In the genomic region with DNA sequence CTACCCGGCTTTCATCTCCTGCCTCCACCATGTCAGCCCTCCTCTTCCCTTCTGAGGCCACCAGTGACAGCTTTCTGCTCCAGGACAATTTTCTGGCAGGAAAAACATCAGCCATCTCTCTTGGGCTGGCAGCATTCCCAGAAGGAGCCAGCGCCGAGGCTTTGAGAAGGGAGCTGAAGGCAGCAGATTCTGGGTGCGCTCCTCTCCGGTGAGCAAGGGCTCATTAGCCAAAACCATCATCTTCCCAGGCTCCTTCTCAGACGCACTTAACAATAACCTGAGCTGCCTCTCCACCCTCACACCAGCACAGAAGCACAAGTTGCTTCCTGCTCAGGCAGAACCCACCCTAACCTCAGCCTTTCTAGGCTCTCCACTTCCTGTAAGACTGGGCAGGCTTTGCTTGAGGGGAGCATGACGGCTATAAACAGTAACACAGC, we compare ENCODE assay signal across 8 mouse cellular contexts. TPM values are rescaled to one million over a fixed set of nuclear protein-coding genes. Genes with fewer than 3 reads are reported as not detected.
A peak's percentile ranks its signal among the peaks of the same experiment; 100 is the strongest.
DNase-seq lines count a peak whose midpoint lies in the region; ATAC-seq lines count a peak whose summit lies in the region.

No protein-coding gene starts in this region.

- ATAC-seq in hindbrain, embryonic 14.5 days (ENCODE audit: low FRiP score), result no peak
- ATAC-seq in hindbrain, embryonic 13.5 days (ENCODE audit: low FRiP score), result no peak
- no peak for ATAC-seq in forebrain, embryonic 14.5 days
- ATAC-seq in kidney, embryonic 15.5 days (replicated peaks; ENCODE audit: low FRiP score), result no peak
- ATAC-seq in monocyte, adult 5-6 weeks (replicated peaks; ENCODE audit: insufficient number of reproducible peaks, low FRiP score, low TSS enrichment, poor library complexity, severe bottlenecking), result peak; percentile 51; the same call in 1 of the 2 replicates

- H3K4me2 ChIP-seq in hindbrain, embryonic 14.5 days (replicated peaks), result no peak overlapping the region
- no peak overlapping the region for H3K4me2 ChIP-seq in hindbrain, embryonic 13.5 days
- H3K4me2 ChIP-seq in forebrain, embryonic 14.5 days (ENCODE audit: low read length), result 0 out of 2 replicates have a peak overlapping the region, but pooled peaks have one; percentile 4
- H3K4me2 ChIP-seq in kidney, embryonic 15.5 days, result peak overlapping the region; percentile 38

- no peaks in the 10 kb centered on the region for H3K36me3 ChIP-seq in hindbrain, embryonic 14.5 days (replicated peaks; ENCODE audit: control insufficient read depth, insufficient read depth)
- no peaks in the 10 kb centered on the region for H3K36me3 ChIP-seq in hindbrain, embryonic 13.5 days
- no peaks in the 10 kb centered on the region for H3K36me3 ChIP-seq in forebrain, embryonic 14.5 days (ENCODE audit: control insufficient read depth, insufficient read depth, low read length)
- H3K36me3 ChIP-seq in kidney, embryonic 15.5 days, result no peaks in the 10 kb centered on the region

- peaks cover 26% of the 10 kb centered on the region for H3K27me3 ChIP-seq in hindbrain, embryonic 14.5 days (ENCODE audit: control insufficient read depth, insufficient read depth, low read length)
- H3K27me3 ChIP-seq in hindbrain, embryonic 13.5 days, result peaks cover 42% of the 10 kb centered on the region
- H3K27me3 ChIP-seq in forebrain, embryonic 14.5 days (replicated peaks; ENCODE audit: control insufficient read depth, insufficient read depth, low read length), result peaks cover 21% of the 10 kb centered on the region
- peaks cover 41% of the 10 kb centered on the region for H3K27me3 ChIP-seq in kidney, embryonic 15.5 days

- H3K4me3 ChIP-seq in hindbrain, embryonic 14.5 days (replicated peaks; ENCODE audit: low read length), result no peak overlapping the region
- no peak overlapping the region for H3K4me3 ChIP-seq in hindbrain, embryonic 13.5 days
- no peak overlapping the region for H3K4me3 ChIP-seq in forebrain, embryonic 14.5 days (ENCODE audit: low read depth, low read length)
- H3K4me3 ChIP-seq in kidney, embryonic 15.5 days (replicated peaks), result no peak overlapping the region

- no peak for DNase-seq in hindbrain, embryonic 14.5 days (ENCODE audit: low spot score)
- peak; percentile 76 for DNase-seq in CD8-positive naive resting alpha-beta T cell, adult 2 months (ENCODE audit: low read depth in 2 of 2, low spot score in 2 of 2)
- DNase-seq in forebrain, embryonic 14.5 days (ENCODE audit: low spot score), result peak; percentile 78
- peak; percentile 60 to 71 for DNase-seq in thymus, postnatal 36 days
- no peak for DNase-seq in retina, postnatal 1 day

- peaks cover 9% of the 10 kb centered on the region for H3K4me1 ChIP-seq in hindbrain, embryonic 14.5 days (replicated peaks; ENCODE audit: control insufficient read depth, insufficient read depth, low read length)
- peaks cover 25% of the 10 kb centered on the region for H3K4me1 ChIP-seq in hindbrain, embryonic 13.5 days (replicated peaks)
- H3K4me1 ChIP-seq in forebrain, embryonic 14.5 days (ENCODE audit: control insufficient read depth, insufficient read depth, low read length), result peaks cover 11% of the 10 kb centered on the region
- H3K4me1 ChIP-seq in kidney, embryonic 15.5 days, result peaks cover 21% of the 10 kb centered on the region

- no peaks in the 10 kb centered on the region for H3K9me3 ChIP-seq in hindbrain, embryonic 14.5 days (ENCODE audit: control insufficient read depth, low read length)
- no peaks in the 10 kb centered on the region for H3K9me3 ChIP-seq in hindbrain, embryonic 13.5 days
- H3K9me3 ChIP-seq in forebrain, embryonic 14.5 days (replicated peaks; ENCODE audit: control insufficient read depth, low read length), result no peaks in the 10 kb centered on the region
- H3K9me3 ChIP-seq in kidney, embryonic 15.5 days (replicated peaks), result no peaks in the 10 kb centered on the region

- H3K27ac ChIP-seq in hindbrain, embryonic 14.5 days, result 0 out of 2 replicates have a peak overlapping the region, but pooled peaks have one; percentile 3
- no peak overlapping the region for H3K27ac ChIP-seq in hindbrain, embryonic 13.5 days
- no peak overlapping the region; the same call in 1 of the 2 replicates for H3K27ac ChIP-seq in forebrain, embryonic 14.5 days (ENCODE audit: low read depth, low read length)
- peak overlapping the region; percentile 70 for H3K27ac ChIP-seq in kidney, embryonic 15.5 days

- WGBS in hindbrain, embryonic 14.5 days, result 51% methylated on average over 7 of the region's 7 CpGs
- WGBS in hindbrain, embryonic 13.5 days, result 63% methylated on average over 7 of the region's 7 CpGs
- WGBS in forebrain, embryonic 14.5 days, result 23% methylated on average over 7 of the region's 7 CpGs
- 28% methylated on average over 7 of the region's 7 CpGs for WGBS in kidney, embryonic 15.5 days

- no peak overlapping the region for H3K9ac ChIP-seq in hindbrain, embryonic 14.5 days
- no peak overlapping the region for H3K9ac ChIP-seq in hindbrain, embryonic 13.5 days
- H3K9ac ChIP-seq in forebrain, embryonic 14.5 days (ENCODE audit: low read length), result no peak overlapping the region
- H3K9ac ChIP-seq in kidney, embryonic 15.5 days, result no peak overlapping the region

RNA-seq across cellular contexts. Expression of gene Plekha6, which starts 4.9 kb away (rescaled TPM):
- polyA plus RNA-seq in hindbrain, embryonic 14.5 days (2014; fragmentation: Nextera tagmentation; extraction: Ambion mirVana), result 21.4 and 22.2 TPM in 2 replicates
- polyA plus RNA-seq in hindbrain, embryonic 13.5 days (2015; fragmentation: Nextera tagmentation; extraction: Ambion mirVana), result 20.4 and 20.7 TPM in 2 replicates
- 7.3 and 9.7 TPM in 2 replicates for polyA plus RNA-seq in forebrain, embryonic 14.5 days (2014; fragmentation: Nextera tagmentation; extraction: Ambion mirVana)
- 6.9 and 8.4 TPM in 2 replicates for polyA plus RNA-seq in kidney, embryonic 15.5 days (2015; fragmentation: Nextera tagmentation; extraction: Ambion mirVana)
- total RNA-seq in monocyte, adult 5-6 weeks (2017), result 5.7 to 6.3 TPM (median 5.7 TPM) in 3 replicates

RNA-seq across cellular contexts. Expression of gene Ppp1r15b, which starts 28.2 kb away (rescaled TPM):
- polyA plus RNA-seq in hindbrain, embryonic 14.5 days (2014; fragmentation: Nextera tagmentation; extraction: Ambion mirVana), result 29.6 and 36.0 TPM in 2 replicates
- polyA plus RNA-seq in hindbrain, embryonic 13.5 days (2015; fragmentation: Nextera tagmentation; extraction: Ambion mirVana), result 29.2 TPM in 2 replicates
- 26.6 and 31.6 TPM in 2 replicates for polyA plus RNA-seq in forebrain, embryonic 14.5 days (2014; fragmentation: Nextera tagmentation; extraction: Ambion mirVana)
- polyA plus RNA-seq in kidney, embryonic 15.5 days (2015; fragmentation: Nextera tagmentation; extraction: Ambion mirVana), result 42.1 and 42.2 TPM in 2 replicates
- 173 to 191 TPM (median 177 TPM) in 3 replicates for total RNA-seq in monocyte, adult 5-6 weeks (2017)

Comparison
In these comparisons a context has a peak if more than half of its experiments do, and no peak if none do; other contexts are left out.
1. H3K27ac ChIP-seq: peak in hindbrain, embryonic 14.5 days (single experiment) and kidney, embryonic 15.5 days (single experiment); none in hindbrain, embryonic 13.5 days (single experiment) and forebrain, embryonic 14.5 days (single experiment).
2. DNase-seq: peak in CD8-positive naive resting alpha-beta T cell, adult 2 months (2 of 2), forebrain, embryonic 14.5 days (single experiment) and thymus, postnatal 36 days (2 of 2); none in hindbrain, embryonic 14.5 days (single experiment) and retina, postnatal 1 day (single experiment).
3. H3K4me2 ChIP-seq: peak in forebrain, embryonic 14.5 days (single experiment) and kidney, embryonic 15.5 days (single experiment); none in hindbrain, embryonic 14.5 days (single experiment) and hindbrain, embryonic 13.5 days (single experiment).